Mouse (Mus musculus) G1E-ER4 (cell line): Measurements from ENCODE around the gene Aanat. TPM values are rescaled to one million over a fixed set of nuclear protein-coding genes. Genes with fewer than 3 reads are reported as not detected.

Source experiments
- GATA1 ChIP-seq: IDR thresholded peaks from one replicate; pipeline ENCODE4 v1.8.0; 2012; ENCODE audit warnings: low read length, inconsistent platforms
- polyA plus RNA-seq: library from polyadenylated mRNA; stranded (reverse); fragments of >175 nt; gene quantifications from 2 replicates; pipeline ENCODE4 v1.2.3, GENCODE M21; 2012

Aanat gene
- polyA plus RNA-seq, 1 experiment: not detected

- TF ChIP-seq GATA1: no peak
These were observed 32.9 kb downstream of the Aanat start for GRCm38 (mm10) chr11:116619156-116619555.

- TF ChIP-seq GATA1: no peak
These were observed 33.3 kb downstream of the Aanat start for GRCm38 (mm10) chr11:116619561-116619960.

GRCm38 (mm10) chr11:116620073-116620472 lies 33.8 kb downstream of the Aanat start:
- TF ChIP-seq GATA1: peak; percentile 54

DNA sequence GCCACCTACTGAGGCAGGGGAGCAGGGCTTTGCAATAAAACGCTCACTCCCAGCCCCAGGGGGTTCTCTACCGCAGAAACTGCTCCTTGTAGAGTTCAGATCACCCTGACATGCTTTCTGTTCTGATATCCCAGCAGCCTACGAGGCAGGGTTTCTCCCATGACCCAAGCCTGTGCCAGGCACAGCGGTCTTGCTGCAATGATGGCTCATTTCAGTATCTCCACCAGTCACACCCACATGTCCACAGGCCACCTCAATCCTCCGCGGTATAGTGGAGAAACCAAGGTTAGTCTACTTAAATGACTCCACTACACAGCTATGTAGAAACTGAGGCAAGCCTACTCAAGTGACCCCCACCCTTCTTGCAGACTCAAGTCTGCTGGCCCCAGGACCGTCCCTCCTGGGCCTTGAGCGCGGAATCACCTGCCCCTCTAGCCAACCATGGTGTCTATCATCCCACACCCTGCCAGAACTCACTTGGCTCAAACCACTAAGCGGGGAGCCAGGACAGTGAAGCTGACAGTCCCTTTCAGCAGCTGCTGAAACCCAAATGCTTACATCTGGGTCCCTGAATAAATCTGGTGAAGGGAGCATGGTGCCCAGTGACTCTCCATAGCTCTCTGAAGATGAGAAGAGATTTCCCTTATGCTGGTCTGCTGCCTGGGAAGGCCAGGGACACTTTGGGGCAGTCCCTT lies 34.5 kb downstream of the Aanat start:
- no peak for TF ChIP-seq GATA1

- TF ChIP-seq GATA1: no peak
These were observed 35.0 kb downstream of the Aanat start for GRCm38 (mm10) chr11:116621258-116621704.

DNA sequence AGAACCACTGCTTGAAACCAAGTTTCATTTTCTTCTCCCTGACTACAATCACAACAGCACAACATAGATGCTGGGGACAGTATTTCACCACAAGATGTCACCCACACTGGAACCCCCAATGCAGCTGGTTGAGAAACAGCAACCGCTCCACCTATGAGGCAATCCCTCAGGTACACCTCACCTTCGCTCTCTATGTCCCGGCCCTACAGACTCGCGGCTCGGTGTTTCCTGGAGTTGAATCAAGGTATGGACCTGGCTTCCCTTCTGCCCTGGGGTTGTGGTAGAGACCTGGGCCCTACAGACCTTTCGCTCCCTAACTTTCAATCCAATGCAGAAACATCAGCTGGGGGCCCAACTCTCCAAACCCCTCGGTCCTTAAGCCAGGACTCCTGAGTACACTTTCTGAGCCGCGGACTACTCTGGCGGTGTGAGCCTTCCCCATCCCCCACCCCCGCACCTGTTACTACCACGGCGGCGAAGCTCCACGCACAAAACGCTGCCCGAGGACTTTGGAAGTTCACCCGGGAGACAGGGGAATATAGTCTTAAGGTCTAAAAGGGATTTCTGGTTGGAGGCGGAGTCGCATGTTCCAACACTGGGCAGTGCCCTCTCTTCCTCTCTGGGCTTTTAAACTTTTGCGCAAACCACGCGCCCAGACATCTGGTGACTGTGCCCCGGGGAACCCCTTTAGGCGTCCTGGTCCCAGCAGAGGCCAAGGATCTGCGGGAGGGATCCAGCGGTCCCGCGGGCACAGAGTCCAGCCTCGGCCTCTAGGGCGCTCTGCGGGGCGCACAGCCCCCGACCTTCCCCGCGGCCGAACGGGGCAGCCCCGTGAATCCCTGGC lies 37.3 kb downstream of the Aanat start:
- no peak for TF ChIP-seq GATA1

- TF ChIP-seq GATA1: no peak
These were observed 38.0 kb downstream of the Aanat start for GRCm38 (mm10) chr11:116624131-116624832.

- no peak for TF ChIP-seq GATA1
These were observed 39.1 kb downstream of the Aanat start for GRCm38 (mm10) chr11:116625081-116626000.

- TF ChIP-seq GATA1: no peak
These were observed 40.3 kb downstream of the Aanat start, which contains the start of gene Rhbdf2 for GRCm38 (mm10) chr11:116626299-116627071. Gene Rhbdf2, minus strand, starts transcription at chr11:116627019.

GRCm38 (mm10) chr11:116627072-116628020 lies 41.1 kb downstream of the Aanat start:
- no peak for TF ChIP-seq GATA1

- no peak for TF ChIP-seq GATA1
These were observed 42.5 kb downstream of the Aanat start for GRCm38 (mm10) chr11:116628712-116629111.

DNA sequence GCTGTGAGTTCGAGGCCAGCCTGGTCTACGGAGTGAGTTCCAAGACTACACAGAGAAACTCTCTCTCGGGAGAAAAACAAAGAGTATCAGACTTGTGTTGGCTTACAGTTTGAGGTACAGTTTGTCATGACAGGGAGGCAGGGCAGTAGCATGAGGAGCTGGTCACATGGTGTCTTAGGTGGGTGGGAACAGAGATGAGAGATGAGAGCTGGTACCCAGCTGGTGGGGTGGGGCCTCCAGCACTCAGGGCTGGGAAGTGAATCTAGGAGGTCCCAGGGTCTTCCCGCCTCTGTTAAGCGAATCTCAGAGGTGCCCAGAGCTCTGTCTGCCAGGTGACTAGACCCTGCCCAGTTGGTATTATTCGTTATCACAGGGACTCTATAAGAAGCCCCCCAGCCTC lies 43.2 kb downstream of the Aanat start:
- TF ChIP-seq GATA1: no peak
